Mouse (Mus musculus) ES-Bruce4 (cell line): ENCODE measurements at regions not wholly inside any gene's neighbourhood (a gene's known extent, or its start where the extent isn't known, plus 50 kb on each side); places are given as distances from the start of the nearest gene placed in this dataset.

Experiments used
- CTCF ChIP-seq: IDR thresholded peaks from one replicate; pipeline ENCODE4 v1.8.1; 2011; ENCODE audit warnings: low read depth, low read length
- EP300 ChIP-seq: IDR thresholded peaks from 2 replicates; pipeline ENCODE4 v1.6.1; 2011; ENCODE audit warnings: low read depth, low read length; ENCODE audit not compliant: insufficient read depth
- POLR2A ChIP-seq: IDR thresholded peaks from one replicate; pipeline ENCODE4 v1.8.1; 2011; ENCODE audit warnings: low read length; ENCODE audit not compliant: insufficient read depth

GRCm38 (mm10) chr2:128378456-128378855 lies 212.6 kb upstream of the Spdye4c start:
- no peak for TF ChIP-seq POLR2A
- TF ChIP-seq EP300, result no peak
- no peak for TF ChIP-seq CTCF
